Mouse (Mus musculus) limb, embryonic 11.5 days (tissue): Measurements from ENCODE around the gene Pak4. TPM values are rescaled to one million over a fixed set of nuclear protein-coding genes. Genes with fewer than 3 reads are reported as not detected.
A peak's percentile ranks its signal among the peaks of the same experiment; 100 is the strongest.
"Not testable (repeated sequence)": the region's sequence is repeated elsewhere in the genome, so short reads cannot be mapped to it uniquely, and the experiment has no call there.

Experiments used
- ATAC-seq: fragments of 200-750 bp; cut with Nextera tagmentation; 2 replicates; pipeline ENCODE4 v1.8.0; 2017; ENCODE audit warnings: low read depth; ENCODE audit not compliant: insufficient number of reproducible peaks, low FRiP score, low TSS enrichment
- DNase-seq: peaks from one replicate; pipeline ENCODE4 v3.0.0-alpha.2; 2015; ENCODE audit warnings: low spot score
- H3K27ac ChIP-seq: fragments of 300-500 bp; sonication (generic); replicated peaks from 2 replicates; pipeline ENCODE4 v1.5.1; 2014; ENCODE audit warnings: low read depth, mild to moderate bottlenecking, low read length
- H3K27me3 ChIP-seq: fragments of 300-500 bp; sonication (generic); 2 replicates; pipeline ENCODE4 v1.6.1; 2014; ENCODE audit warnings: mild to moderate bottlenecking, low read length, mixed read lengths; ENCODE audit not compliant: control insufficient read depth, insufficient read depth
- H3K36me3 ChIP-seq: fragments of 300-500 bp; sonication (generic); 2 replicates; pipeline ENCODE4 v1.6.1; 2014; ENCODE audit warnings: mild to moderate bottlenecking, low read length, moderate library complexity, mixed read lengths; ENCODE audit not compliant: control insufficient read depth, insufficient read depth
- H3K4me1 ChIP-seq: fragments of 300-500 bp; sonication (generic); 2 replicates; pipeline ENCODE4 v1.6.1; 2014; ENCODE audit warnings: low read length, mixed read lengths; ENCODE audit not compliant: control insufficient read depth, insufficient read depth
- H3K4me2 ChIP-seq: fragments of 300-500 bp; sonication (generic); 2 replicates; pipeline ENCODE4 v1.6.1; 2014; ENCODE audit warnings: low read depth, mild to moderate bottlenecking, moderate library complexity; ENCODE audit not compliant: severe bottlenecking
- H3K4me3 ChIP-seq: fragments of 300-500 bp; sonication (generic); 2 replicates; pipeline ENCODE4 v1.5.1; 2014; ENCODE audit warnings: low read depth, low read length
- H3K9ac ChIP-seq: fragments of 300-500 bp; sonication (generic); 2 replicates; pipeline ENCODE4 v1.6.1; 2014; ENCODE audit warnings: mild to moderate bottlenecking, low read length
- H3K9me3 ChIP-seq: fragments of 300-500 bp; sonication (generic); 2 replicates; pipeline ENCODE4 v1.6.1; 2016; ENCODE audit warnings: low read length; ENCODE audit not compliant: control insufficient read depth
- WGBS: fragments of 180-500 bp; shearing (Covaris S2); extraction: QIAGEN DNeasy Blood & Tissue Kit; methylation state at CpG from one replicate; pipeline ENCODE4 v1.1.7; 2014; 5-methylcytosine and 5-hydroxymethylcytosine counted together
- microRNA-seq: library from miRNA; unstranded; fragments of <30 nt; microRNA quantifications from one replicate; pipeline ENCODE4, GENCODE M21; 2016
- polyA plus RNA-seq: library from polyadenylated mRNA; unstranded; fragments of >200 nt; fragmentation: Nextera tagmentation; extraction: Ambion mirVana; gene quantifications from 2 replicates; pipeline ENCODE4 v1.2.1, GENCODE M21; 2014

Pak4 gene
- polyA plus RNA-seq, 1 experiment from 2014 or later: 37.4 TPM

DNA sequence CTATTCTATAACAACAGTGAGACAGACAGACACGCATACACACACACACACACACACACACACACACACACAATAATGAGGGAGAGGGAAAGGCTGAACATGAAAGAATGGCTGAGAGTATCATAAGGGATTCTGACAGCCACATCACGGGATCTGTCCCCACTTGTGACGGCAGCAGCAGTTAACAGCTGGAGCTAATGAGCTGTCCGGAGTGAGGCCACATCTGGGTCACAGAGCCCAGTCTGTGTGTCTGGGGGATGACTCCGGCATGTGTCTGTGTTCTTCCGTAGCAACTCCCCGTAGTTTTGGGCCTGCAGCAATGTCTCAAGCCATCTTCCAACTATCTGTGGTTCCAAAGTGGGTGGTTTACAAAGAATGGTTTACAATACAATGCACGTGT, 66.0 kb downstream of the Pak4 start:
- no peak for DNase-seq
- WGBS: 45% methylated on average over 8 of the region's 8 CpGs
- Histone ChIP-seq H3K27me3 (no peaks in the 10 kb centered on the region), H3K4me2 (no peak overlapping the region), H3K9me3 (no peaks in the 10 kb centered on the region), H3K9ac (no peak overlapping the region), H3K36me3 (no peaks in the 10 kb centered on the region), H3K4me1 (0 out of 2 replicates have a peak, but pooled peaks cover 3% of the 10 kb centered on the region), H3K27ac (no peak overlapping the region), H3K4me3 (no peak overlapping the region)
- ATAC-seq: no peak

DNA sequence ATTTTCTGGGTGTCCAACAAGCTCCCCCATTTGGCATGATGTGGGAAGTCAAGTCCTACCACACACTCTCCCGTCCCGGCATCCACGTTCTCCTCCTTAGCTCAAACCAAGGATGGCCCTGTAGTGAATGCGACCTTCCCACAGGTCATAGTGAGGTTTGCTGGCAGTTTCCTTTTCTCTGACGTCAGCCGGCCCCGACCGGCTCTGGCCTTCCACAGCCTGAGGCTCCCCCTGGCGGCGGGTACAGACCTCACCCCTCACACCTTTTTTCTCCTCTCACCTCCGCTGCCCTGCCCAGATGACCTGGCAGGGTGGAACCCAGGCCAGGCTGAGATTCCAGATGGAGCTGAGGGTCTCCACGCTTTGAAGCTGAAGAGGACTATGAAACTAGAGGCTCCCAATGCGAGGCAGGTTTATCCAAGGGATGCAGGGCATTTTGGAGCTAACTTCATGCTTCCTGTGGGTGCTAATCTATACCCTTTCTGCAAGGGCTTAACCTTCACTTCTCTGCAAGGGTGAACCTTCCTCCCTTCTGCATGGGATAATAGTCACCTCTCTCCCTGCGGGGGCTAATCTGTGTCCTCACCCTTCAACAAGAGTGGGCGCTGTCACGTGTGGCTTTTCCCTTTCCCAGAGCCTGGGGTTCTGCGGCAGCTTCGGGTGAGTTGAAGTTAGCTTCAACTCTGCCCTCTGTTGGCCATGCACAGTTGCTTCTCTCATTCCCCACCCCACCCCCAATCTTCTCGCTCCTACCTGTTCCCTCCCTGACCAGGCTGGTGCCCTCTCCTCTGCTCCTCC, 69.9 kb downstream of the Pak4 start:
- no peaks in the 10 kb centered on the region for H3K27me3 ChIP-seq
- no peak overlapping the region for H3K9ac ChIP-seq
- 0 out of 2 replicates have a peak, but pooled peaks cover 3% of the 10 kb centered on the region for H3K4me1 ChIP-seq
- ATAC-seq (no peak), DNase-seq (peak; percentile 86)
- H3K9me3 ChIP-seq: no peaks in the 10 kb centered on the region
- no peak overlapping the region for H3K4me3 ChIP-seq
- no peak overlapping the region for H3K4me2 ChIP-seq
- WGBS: 7% methylated on average over 19 of the region's 19 CpGs
- no peak overlapping the region for H3K27ac ChIP-seq
- H3K36me3 ChIP-seq: no peaks in the 10 kb centered on the region

DNA sequence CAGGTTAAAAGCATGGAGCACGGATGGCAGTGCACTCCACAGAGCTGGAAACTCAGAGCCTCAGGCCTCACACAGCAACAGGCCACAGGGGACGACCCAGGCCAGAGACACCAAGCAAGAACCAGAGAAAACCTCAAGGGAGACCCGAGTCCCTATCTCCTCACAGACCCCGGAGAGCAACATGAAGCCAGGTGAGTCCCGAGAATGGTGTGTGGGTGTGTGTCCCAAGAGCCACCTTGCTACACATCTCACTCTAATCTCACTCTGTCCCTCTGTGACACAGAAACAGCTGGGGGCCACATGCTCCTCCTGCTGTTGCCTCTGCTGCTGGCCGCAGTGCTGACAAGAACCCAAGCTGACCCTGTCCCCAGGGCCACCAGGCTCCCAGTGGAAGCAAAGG, 75.4 kb downstream of the Pak4 start, which contains the start of gene Ifnl3:
Ifnl3 (plus strand) TSS at position 301 of the 400 bp plus-strand sequence.
- not testable (repeated sequence) for H3K4me3 ChIP-seq, H3K4me2 ChIP-seq, DNase-seq, H3K27me3 ChIP-seq, H3K9me3 ChIP-seq, H3K9ac ChIP-seq, H3K36me3 ChIP-seq, H3K4me1 ChIP-seq, H3K27ac ChIP-seq, ATAC-seq
- 64% methylated on average over 5 of the region's 6 CpGs for WGBS

DNA sequence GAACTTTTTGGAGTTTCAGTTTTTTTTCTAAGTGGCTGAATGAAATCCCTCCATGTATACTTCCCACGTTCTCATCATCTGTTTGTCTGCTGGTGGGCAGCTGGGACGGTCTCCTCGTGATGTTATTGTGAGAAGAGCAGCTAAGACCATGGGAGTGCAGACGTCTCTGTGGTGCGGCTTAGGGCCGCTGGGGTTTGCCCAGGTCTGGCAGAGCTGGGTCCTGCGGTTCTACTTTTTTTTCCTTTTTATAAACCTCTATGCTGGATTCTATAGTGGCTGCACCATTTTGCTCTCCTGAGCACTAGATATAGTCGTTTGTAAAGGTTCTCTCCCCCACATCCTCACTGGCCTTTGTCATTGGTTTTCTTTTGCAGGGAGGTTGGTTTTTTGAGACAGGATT, 86.5 kb downstream of the Pak4 start:
- H3K27me3 ChIP-seq: no peaks in the 10 kb centered on the region
- no peak overlapping the region for H3K27ac ChIP-seq
- ATAC-seq: no peak
- no peak overlapping the region for H3K4me3 ChIP-seq
- no peak for DNase-seq
- H3K9ac ChIP-seq: no peak overlapping the region
- H3K4me1 ChIP-seq: no peaks in the 10 kb centered on the region
- H3K4me2 ChIP-seq: no peak overlapping the region
- no peaks in the 10 kb centered on the region for H3K36me3 ChIP-seq
- WGBS: 78% methylated on average over 8 of the region's 8 CpGs
- no peaks in the 10 kb centered on the region for H3K9me3 ChIP-seq

DNA sequence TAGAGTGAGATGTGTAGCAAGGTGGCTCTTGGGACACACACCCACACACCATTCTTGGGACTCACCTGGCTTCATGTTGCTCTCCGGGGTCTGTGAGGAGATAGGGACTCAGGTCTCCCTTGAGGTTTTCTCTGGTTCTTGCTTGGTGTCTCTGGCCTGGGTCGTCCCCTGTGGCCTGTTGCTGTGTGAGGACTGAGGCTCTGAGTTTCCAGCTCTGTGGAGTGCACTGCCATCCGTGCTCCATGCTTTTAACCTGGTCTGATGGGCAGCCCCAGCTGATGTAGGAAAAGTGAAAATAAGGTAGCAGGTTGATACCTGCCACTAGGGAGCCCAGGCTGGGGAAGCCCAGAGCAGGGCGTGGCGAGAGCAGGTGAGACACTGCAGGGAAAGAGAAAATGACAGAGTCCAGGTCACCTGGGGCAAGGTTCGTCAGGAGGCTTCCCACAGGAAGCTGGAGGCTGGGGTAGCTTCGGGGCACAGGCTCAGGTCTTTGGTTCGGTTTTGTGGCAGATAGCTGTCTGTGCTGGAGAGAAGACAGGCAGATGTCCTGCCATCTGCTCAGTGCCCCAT, 87.5 kb downstream of the Pak4 start, which contains the start of gene Ifnl2:
Ifnl2 (minus strand) TSS at position 51 of the 570 bp plus-strand sequence.
- not testable (repeated sequence) for ATAC-seq, H3K9me3 ChIP-seq, H3K4me2 ChIP-seq, H3K4me3 ChIP-seq, H3K36me3 ChIP-seq, H3K4me1 ChIP-seq, DNase-seq, H3K9ac ChIP-seq, H3K27ac ChIP-seq, H3K27me3 ChIP-seq
- WGBS: 59% methylated on average over 8 of the region's 8 CpGs

DNA sequence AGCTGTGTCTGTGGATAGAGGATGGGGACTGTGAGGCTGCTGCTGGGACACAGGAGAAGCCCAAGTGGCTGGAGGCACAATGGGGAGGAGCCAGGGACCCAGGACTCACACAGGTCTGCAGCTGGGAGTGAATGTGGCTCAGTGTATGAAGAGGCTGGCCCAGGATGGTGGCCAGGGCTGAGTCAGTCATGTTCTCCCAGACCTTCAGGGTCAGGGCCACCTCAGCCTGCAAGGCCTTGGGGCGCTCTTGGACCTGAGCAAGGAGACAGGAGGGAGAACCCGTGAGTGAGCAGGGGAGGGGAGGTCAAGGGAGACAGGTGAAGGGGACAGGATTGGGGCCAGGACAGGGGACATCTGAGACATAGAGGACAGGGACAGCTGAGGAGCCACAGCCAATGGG, 88.9 kb downstream of the Pak4 start:
- WGBS: 73% methylated on average over 2 of the region's 2 CpGs
- not testable (repeated sequence) for H3K36me3 ChIP-seq, H3K27me3 ChIP-seq, H3K27ac ChIP-seq, H3K4me2 ChIP-seq, H3K4me1 ChIP-seq, DNase-seq, H3K4me3 ChIP-seq, H3K9ac ChIP-seq, ATAC-seq, H3K9me3 ChIP-seq

Small RNA genes lying within 50 kb of the gene (microRNA-seq; reads per million reads assigned to microRNA genes)
- gene Mir7049: not detected

Other genes starting within 250 kb of the Pak4 start
- 1,100 and 1,120 TPM in 2 replicates for gene Rps16, start 247.5 kb downstream of the Pak4 start, polyA plus RNA-seq
- gene Plekhg2, start 225.6 kb downstream of the Pak4 start, polyA plus RNA-seq: 73.2 and 79.6 TPM in 2 replicates
- 5.6 and 6.1 TPM in 2 replicates for gene Zfp36, start 217.9 kb downstream of the Pak4 start, polyA plus RNA-seq
- gene Med29, start 205.5 kb downstream of the Pak4 start, polyA plus RNA-seq: 51.5 and 53.5 TPM in 2 replicates
- gene Paf1, start 205.2 kb downstream of the Pak4 start, polyA plus RNA-seq: 83.5 and 94.9 TPM in 2 replicates
- gene Gmfg, start 160.7 kb downstream of the Pak4 start, polyA plus RNA-seq: 5.8 and 7.5 TPM in 2 replicates
- gene Lrfn1, start 146.2 kb downstream of the Pak4 start, polyA plus RNA-seq: 5.8 and 6.3 TPM in 2 replicates
- not detected in 2 replicates for gene Ifnl2, start 87.7 kb downstream of the Pak4 start, polyA plus RNA-seq
- not detected in 2 replicates for gene Ifnl3, start 75.3 kb downstream of the Pak4 start, polyA plus RNA-seq
- not detected in 2 replicates for gene Sycn, start 57.3 kb downstream of the Pak4 start, polyA plus RNA-seq
- not detected in 2 replicates for gene Nccrp1, start 50.9 kb downstream of the Pak4 start, polyA plus RNA-seq
- 37.5 and 37.6 TPM in 2 replicates for gene Samd4b, start within 50 bp of the Pak4 start, polyA plus RNA-seq
- gene Acp7, start 33.1 kb upstream of the Pak4 start, polyA plus RNA-seq: not detected in 2 replicates
- gene Fbxo27, start 94.7 kb upstream of the Pak4 start, polyA plus RNA-seq: 5.9 and 6.2 TPM in 2 replicates
- 15.9 and 16.4 TPM in 2 replicates for gene Fbxo17, start 118.6 kb upstream of the Pak4 start, polyA plus RNA-seq
- 146 and 156 TPM in 2 replicates for gene Mrps12, start 143.6 kb upstream of the Pak4 start, polyA plus RNA-seq
- gene Sars2, start 143.8 kb upstream of the Pak4 start, polyA plus RNA-seq: 34.9 and 35.8 TPM in 2 replicates
- not detected in 2 replicates for gene Ccer2, start 158.0 kb upstream of the Pak4 start, polyA plus RNA-seq
- 68.8 and 69.8 TPM in 2 replicates for gene Sirt2, start 168.6 kb upstream of the Pak4 start, polyA plus RNA-seq
- gene Nfkbib, start 169.3 kb upstream of the Pak4 start, polyA plus RNA-seq: 40.3 and 44.4 TPM in 2 replicates
- gene Rinl, start 190.8 kb upstream of the Pak4 start, polyA plus RNA-seq: 2.0 and 3.2 TPM in 2 replicates
- 362 and 390 TPM in 2 replicates for gene Hnrnpl, start 210.4 kb upstream of the Pak4 start, polyA plus RNA-seq
- 93.2 and 94.7 TPM in 2 replicates for gene Ech1, start 227.0 kb upstream of the Pak4 start, polyA plus RNA-seq
- 1.9 and 2.2 TPM in 2 replicates for gene Lgals4, start 235.7 kb upstream of the Pak4 start, polyA plus RNA-seq